Mouse (Mus musculus) large intestine, adult 2 months (tissue): ENCODE data around the gene Eps15. TPM values are rescaled to one million over a fixed set of nuclear protein-coding genes. Genes with fewer than 3 reads are reported as not detected.

ENCODE experiments used
- DNase-seq: peaks from one replicate; pipeline ENCODE4 v3.0.0-alpha.2; 2012; ENCODE audit warnings: low read depth, low spot score
- WGBS: fragments of 180-500 bp; shearing (Covaris S2); methylation state at CpG from one replicate; pipeline ENCODE4 v1.1.7; 2018; 5-methylcytosine and 5-hydroxymethylcytosine counted together
- polyA plus RNA-seq: library from polyadenylated mRNA; depleted of rRNA; stranded (reverse); fragments of >200 nt; gene quantifications from 2 replicates; pipeline ENCODE4 v1.2.3, GENCODE M21; 2012

Eps15 gene
- polyA plus RNA-seq, 1 experiment = 9.0 TPM

GRCm38 (mm10) chr4:109266744-109267143 is 13.3 kb upstream of the Eps15 start:
- 32% methylated on average over 2 of the region's 2 CpGs for WGBS

GRCm38 (mm10) chr4:109267452-109267851 is 12.6 kb upstream of the Eps15 start:
- WGBS = 95% methylated on average over 3 of the region's 3 CpGs
- DNase-seq = no peak

More at GRCm38 (mm10) chr4:109266744-109267143, 13.3 kb upstream of the Eps15 start:
- DNase-seq = no peak

- DNase-seq = no peak
- WGBS = 76% methylated on average over 3 of the region's 3 CpGs
Measured at GRCm38 (mm10) chr4:109268903-109269302, 11.2 kb upstream of the Eps15 start.

- no peak for DNase-seq
- WGBS = 89% methylated on average over 4 of the region's 4 CpGs
Measured at GRCm38 (mm10) chr4:109271803-109272202, 8.3 kb upstream of the Eps15 start.

- whole genome bisulfite sequencing = 90% methylated on average over 2 of the region's 2 CpGs
- DNase-seq = no peak
Measured at GRCm38 (mm10) chr4:109273586-109274240, 6.4 kb upstream of the Eps15 start.

GRCm38 (mm10) chr4:109280459-109281160 is 542 bp downstream of the Eps15 start:
- 1% methylated on average over 82 of the region's 85 CpGs for WGBS
- DNase-seq = no peak

- no peak for DNase-seq
- WGBS = 3% methylated on average over 4 of the region's 4 CpGs
Measured at GRCm38 (mm10) chr4:109281161-109281560, 1.1 kb downstream of the Eps15 start.

- WGBS = 71% methylated on average over 1 of the region's 1 CpGs
- DNase-seq = no peak
Measured at GRCm38 (mm10) chr4:109281946-109282345, 1.9 kb downstream of the Eps15 start.

- no peak for DNase-seq
Measured at GRCm38 (mm10) chr4:109294629-109295028, 14.6 kb downstream of the Eps15 start.

- DNase-seq = no peak
- WGBS = 49% methylated on average over 2 of the region's 2 CpGs
Measured at GRCm38 (mm10) chr4:109296510-109296909, 16.4 kb downstream of the Eps15 start.

GRCm38 (mm10) chr4:109299136-109299535 is 19.1 kb downstream of the Eps15 start:
- DNase-seq = no peak

- no peak for DNase-seq
Measured at GRCm38 (mm10) chr4:109316941-109317894, 37.1 kb downstream of the Eps15 start.

- WGBS = 80% methylated on average over 4 of the region's 4 CpGs
- no peak for DNase-seq
Measured at GRCm38 (mm10) chr4:109336796-109337195, 56.7 kb downstream of the Eps15 start.

GRCm38 (mm10) chr4:109341222-109341621 is 61.2 kb downstream of the Eps15 start:
- WGBS = 52% methylated on average over 1 of the region's 1 CpGs
- no peak for DNase-seq

- 72% methylated on average over 4 of the region's 4 CpGs for WGBS
- no peak for DNase-seq
Measured at GRCm38 (mm10) chr4:109342783-109343485, 62.9 kb downstream of the Eps15 start.

GRCm38 (mm10) chr4:109343909-109344308 is 63.8 kb downstream of the Eps15 start:
- DNase-seq = no peak
- 80% methylated on average over 5 of the region's 5 CpGs for WGBS

- 96% methylated on average over 1 of the region's 1 CpGs for WGBS
- DNase-seq = no peak
Measured at GRCm38 (mm10) chr4:109378107-109378506, 98.0 kb downstream of the Eps15 start.

- DNase-seq = no peak
- WGBS = 75% methylated on average over 2 of the region's 2 CpGs
Measured at GRCm38 (mm10) chr4:109382457-109382856, 102.4 kb downstream of the Eps15 start.

GRCm38 (mm10) chr4:109385599-109385998 is 105.5 kb downstream of the Eps15 start:
- no peak for DNase-seq
- WGBS = 81% methylated on average over 4 of the region's 4 CpGs
